Mouse (Mus musculus) adrenal gland, postnatal 36 days (tissue): ENCODE measurements around the gene Zfp768. TPM values are rescaled to one million over a fixed set of nuclear protein-coding genes. Genes with fewer than 3 reads are reported as not detected.
A peak's percentile ranks its signal among the peaks of the same experiment; 100 is the strongest.

Experiments used
- DNase-seq, 2 experiments: peaks; one replicate each; pipeline ENCODE4 v3.0.0; 2021; ENCODE audit warnings: mixed read lengths in 1 of 2
- total RNA-seq, 2 experiments: library from RNA; stranded (reverse); gene quantifications; 2 replicates each; pipeline ENCODE4 v1.2.3; 2021

The Zfp768 gene
- total RNA-seq, 2 experiments from 2014 or later: 25.9 to 26.1 TPM

GRCm38 (mm10) chr7:127308431-127308830, 37.0 kb downstream of the Zfp768 start:
- peak; percentile 5 to 6 for DNase-seq

DNA sequence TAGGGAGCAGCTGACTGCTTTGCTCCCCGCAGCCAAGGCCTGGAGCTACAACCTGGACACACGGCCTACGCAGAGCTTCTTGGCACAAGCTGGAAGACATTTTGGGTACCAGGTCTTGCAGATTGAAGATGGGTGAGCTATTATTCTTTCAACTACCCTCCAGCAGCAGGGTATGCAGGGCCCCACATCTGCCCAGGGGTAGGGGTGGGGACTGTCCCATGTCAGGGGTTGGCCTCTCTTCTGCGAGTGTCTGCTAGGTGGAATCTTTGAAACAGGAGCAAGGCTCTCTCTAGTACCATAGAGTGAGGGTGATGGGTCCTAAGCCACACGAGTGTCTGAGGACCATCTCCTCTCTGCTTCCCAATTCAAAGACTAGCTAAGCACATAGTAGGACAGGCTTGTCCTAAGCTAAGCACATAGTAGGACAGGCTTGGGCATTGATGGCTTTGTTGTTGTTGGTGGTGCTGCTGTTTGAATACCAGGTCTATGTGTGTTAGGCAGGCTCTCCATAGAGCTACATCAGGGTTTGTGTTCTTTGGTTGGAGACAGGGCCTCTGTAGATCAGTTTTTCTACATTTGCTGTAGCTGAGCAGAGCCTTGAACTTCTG, 47.7 kb downstream of the Zfp768 start:
- DNase-seq: no peak

DNA sequence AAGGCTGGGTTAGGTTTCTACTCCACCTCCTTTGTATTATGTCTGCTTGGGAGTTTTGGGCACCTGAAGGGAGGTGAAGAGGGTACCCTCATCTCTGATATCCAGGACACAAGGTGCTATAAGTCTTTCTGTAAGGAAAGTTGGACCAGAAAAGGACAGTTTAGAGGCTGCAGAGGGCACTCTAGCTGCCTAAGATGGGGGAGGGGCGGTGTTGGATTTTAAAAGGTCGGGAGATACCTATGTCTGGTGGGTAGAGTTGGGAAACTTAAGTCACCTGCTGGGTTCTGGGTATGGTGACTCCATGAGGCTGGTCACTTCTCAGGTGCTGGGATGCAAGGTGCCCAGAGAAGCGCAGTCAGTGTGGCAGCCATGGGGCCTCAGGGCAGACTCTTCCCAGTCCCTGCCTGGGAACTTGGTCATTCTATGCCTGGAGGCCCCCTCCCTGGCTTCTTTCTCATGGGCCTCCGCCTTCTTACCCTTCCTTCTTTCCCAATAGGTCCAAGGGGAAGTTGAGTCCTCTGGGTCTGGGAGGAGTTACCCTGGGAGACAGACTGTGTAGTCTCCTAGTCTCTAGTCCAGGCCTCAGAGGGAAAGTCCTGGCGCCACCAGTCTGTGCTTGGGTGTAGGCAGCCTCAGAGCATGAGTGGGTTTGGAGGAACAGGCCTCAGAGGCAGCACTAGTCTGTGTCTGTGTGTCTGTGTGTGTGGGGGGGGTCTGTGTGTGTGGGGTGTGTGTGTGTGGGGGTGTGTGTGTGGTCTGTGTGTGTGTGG, 48.4 kb downstream of the Zfp768 start:
- DNase-seq: no peak

GRCm38 (mm10) chr7:127296098-127296497, 49.3 kb downstream of the Zfp768 start, which contains the start of gene Itgal:
TSS of gene Itgal (plus strand) at chr7:127296260.
- no peak for DNase-seq

Other genes starting within 250 kb of the Zfp768 start
- gene Qprt, start 223.4 kb downstream of the Zfp768 start, total RNA-seq: under 1 TPM; 0.26 to 0.40 TPM
- 1 to 10 TPM in 1 of 2 experiments, under 1 TPM in 1; 0.70 to 1.3 TPM for gene Spn, start 207.8 kb downstream of the Zfp768 start, total RNA-seq
- gene Cd2bp2, start 149.5 kb downstream of the Zfp768 start, total RNA-seq: 10 to 100 TPM; 59.3 to 61.0 TPM
- gene Tbc1d10b, start 137.1 kb downstream of the Zfp768 start, total RNA-seq: 10 to 100 TPM; 40.7 to 48.4 TPM
- gene Mylpf, start 136.7 kb downstream of the Zfp768 start, total RNA-seq: 1 to 10 TPM; 1.9 to 2.7 TPM
- gene Zfp553, start 112.5 kb downstream of the Zfp768 start, total RNA-seq: 10 to 100 TPM; 10.1 to 11.9 TPM
- 1 to 10 TPM; 5.6 to 7.9 TPM for gene Sept1, start 112.5 kb downstream of the Zfp768 start, total RNA-seq
- gene Zfp771, start 101.3 kb downstream of the Zfp768 start, total RNA-seq: 10 to 100 TPM; 28.0 to 34.2 TPM
- 10 to 100 TPM; 27.8 to 49.1 TPM for gene Dctpp1, start 84.9 kb downstream of the Zfp768 start, total RNA-seq
- gene Sephs2, start 71.5 kb downstream of the Zfp768 start, total RNA-seq: 100 to 1,000 TPM in 1 of 2 experiments, 10 to 100 TPM in 1; 65.9 to 128 TPM
- 1 to 10 TPM; 1.1 to 1.8 TPM for gene Itgal, start 49.3 kb downstream of the Zfp768 start, total RNA-seq
- 10 to 100 TPM; 10.7 to 12.2 TPM for gene Zfp747, start 30.5 kb upstream of the Zfp768 start, total RNA-seq
- 1 to 10 TPM; 4.7 to 5.2 TPM for gene 9130019O22Rik, start 41.6 kb upstream of the Zfp768 start, total RNA-seq
- 1 to 10 TPM; 8.7 to 9.9 TPM for gene E430018J23Rik, start 48.0 kb upstream of the Zfp768 start, total RNA-seq
- 1 to 10 TPM; 6.4 to 7.9 TPM for gene Zfp764, start 61.2 kb upstream of the Zfp768 start, total RNA-seq
- gene Zfp688, start 76.5 kb upstream of the Zfp768 start, total RNA-seq: 10 to 100 TPM; 12.7 to 12.8 TPM
- gene Zfp689, start 103.6 kb upstream of the Zfp768 start, total RNA-seq: 1 to 10 TPM; 3.8 to 4.4 TPM
- gene Prr14, start 114.0 kb upstream of the Zfp768 start, total RNA-seq: 10 to 100 TPM; 44.3 to 48.3 TPM
- 10 to 100 TPM; 56.5 to 66.7 TPM for gene Fbrs, start 133.6 kb upstream of the Zfp768 start, total RNA-seq
- 10 to 100 TPM; 83.6 to 95.9 TPM for gene Srcap, start 166.4 kb upstream of the Zfp768 start, total RNA-seq
- gene Gm42715, start 174.0 kb upstream of the Zfp768 start, total RNA-seq: 10 to 100 TPM; 19.6 to 20.2 TPM
- gene Tmem265, start 215.8 kb upstream of the Zfp768 start, total RNA-seq: not detected
- 10 to 100 TPM; 35.4 to 43.1 TPM for gene Phkg2, start 227.8 kb upstream of the Zfp768 start, total RNA-seq
- gene Ccdc189, start 243.0 kb upstream of the Zfp768 start, total RNA-seq: 1 to 10 TPM; 7.0 to 7.8 TPM
- gene Rnf40, start 243.2 kb upstream of the Zfp768 start, total RNA-seq: 10 to 100 TPM; 55.8 to 60.8 TPM